10 mouse cellular contexts compared by ENCODE assay signal in the genomic region with DNA sequence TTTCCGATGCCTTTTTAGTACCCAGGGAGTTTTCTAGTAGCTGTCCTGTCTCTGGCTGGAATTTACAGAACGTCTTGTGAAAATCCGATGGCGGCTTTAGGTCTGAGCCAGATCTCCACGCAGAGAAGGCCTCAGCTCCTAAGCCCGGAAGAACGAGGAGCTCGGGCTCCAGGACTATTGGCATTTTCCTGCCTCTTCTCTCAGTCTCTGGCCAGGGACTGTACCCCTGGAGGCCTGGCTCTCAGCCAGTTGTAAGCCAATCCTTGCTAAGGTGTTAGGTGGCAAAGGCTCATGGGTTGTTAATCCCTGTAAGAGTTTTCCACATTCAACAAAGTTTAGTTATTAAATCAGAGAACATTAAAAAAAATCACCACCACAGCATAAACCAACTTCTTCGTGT.
DNase-seq lines count a peak whose midpoint lies in the region; ATAC-seq and TF ChIP-seq lines count a peak whose summit lies in the region.
"Had no signal": no experiment of that assay in that cellular context is flagged by ENCODE, and none has a peak within 500 bp of the region (broad histone marks: within the 10 kb centered on the region; RNA-seq: fewer than 3 reads in every experiment).

No protein-coding gene starts in this region.

- no peaks in the 10 kb centered on the region for H3K9me3 ChIP-seq in lung, embryonic 15.5 days
- no peaks in the 10 kb centered on the region for H3K9me3 ChIP-seq in kidney, embryonic 16.5 days (ENCODE audit: low read length)
- H3K9me3 ChIP-seq in stomach, embryonic 16.5 days (replicated peaks; ENCODE audit: control insufficient read depth, low read length) = no peaks in the 10 kb centered on the region
- H3K9me3 ChIP-seq in intestine, postnatal 0 days (ENCODE audit: control insufficient read depth) = no peaks in the 10 kb centered on the region
- H3K9me3 ChIP-seq: forebrain, embryonic 13.5 days had no signal

- H3K27ac ChIP-seq in heart, adult 2 months = peak overlapping the region; percentile 61
- peak overlapping the region; percentile 72 for H3K27ac ChIP-seq in lung, embryonic 15.5 days
- H3K27ac ChIP-seq in kidney, embryonic 16.5 days (ENCODE audit: low read length) = 0 out of 2 replicates have a peak overlapping the region, but pooled peaks have one; percentile 14
- H3K27ac ChIP-seq in stomach, embryonic 16.5 days (ENCODE audit: low read length) = peak overlapping the region; percentile 66
- H3K27ac ChIP-seq in intestine, postnatal 0 days (ENCODE audit: low read depth, low read length) = no peak overlapping the region
- H3K27ac ChIP-seq: forebrain, embryonic 13.5 days had no signal

- no peaks in the 10 kb centered on the region for H3K79me2 ChIP-seq in heart, adult 2 months (replicated peaks; ENCODE audit: control insufficient read depth, insufficient read depth, low read length)

- DNase-seq in heart, adult 2 months = peak in 1 of 2 experiments; percentile 42
- no peak for DNase-seq in heart, adult 18-20 months
- no peak for DNase-seq in lung, postnatal 4 days
- DNase-seq: spleen, adult 18-20 months had no signal

- TF ChIP-seq POLR2A in heart, adult 2 months (IDR thresholded peaks at IDR 0.05; ENCODE audit: insufficient read depth, low read depth, low read length) = no peak

- H3K27me3 ChIP-seq in heart, adult 2 months (ENCODE audit: control insufficient read depth, insufficient read depth, low read length) = no peaks in the 10 kb centered on the region
- H3K27me3 ChIP-seq in lung, embryonic 15.5 days = no peaks in the 10 kb centered on the region
- no peaks in the 10 kb centered on the region for H3K27me3 ChIP-seq in kidney, embryonic 16.5 days (ENCODE audit: insufficient read depth, low read length)
- H3K27me3 ChIP-seq in stomach, embryonic 16.5 days (ENCODE audit: control insufficient read depth, insufficient read depth, low read length) = no peaks in the 10 kb centered on the region
- no peaks in the 10 kb centered on the region for H3K27me3 ChIP-seq in intestine, postnatal 0 days (replicated peaks; ENCODE audit: control insufficient read depth, insufficient read depth, low read length)
- H3K27me3 ChIP-seq: forebrain, embryonic 13.5 days had no signal

- 68% methylated on average over 9 of the region's 9 CpGs for WGBS in heart, adult 2 months
- 69% methylated on average over 9 of the region's 9 CpGs for WGBS in lung, embryonic 15.5 days
- 66% methylated on average over 9 of the region's 9 CpGs for WGBS in kidney, embryonic 16.5 days
- 73% methylated on average over 9 of the region's 9 CpGs for WGBS in stomach, embryonic 16.5 days
- 82% methylated on average over 9 of the region's 9 CpGs for WGBS in intestine, postnatal 0 days

- TF ChIP-seq EP300 in heart, adult 2 months (IDR thresholded peaks at IDR 0.05; ENCODE audit: insufficient read depth, low read depth, low read length) = no peak

- ATAC-seq in lung, embryonic 15.5 days (ENCODE audit: borderline replicate concordance, extremely low read depth, low FRiP score, low TSS enrichment) = peak; percentile 2; the same call in 1 of the 2 replicates
- ATAC-seq in kidney, embryonic 16.5 days (ENCODE audit: low FRiP score, low TSS enrichment) = peak; percentile 51; the same call in 1 of the 2 replicates
- peak; percentile 3; the same call in 1 of the 2 replicates for ATAC-seq in stomach, embryonic 16.5 days (ENCODE audit: insufficient read depth, low FRiP score)
- no peak for ATAC-seq in intestine, postnatal 0 days
- ATAC-seq: forebrain, embryonic 13.5 days had no signal

- intact Hi-C loops in heart, adult 2 months (cut with DNase I) = loop anchor here (2.0 kb wide), 1 partner anchor 32 kb away; no protein-coding TSS in a partner anchor

- H3K9ac ChIP-seq in heart, adult 2 months (ENCODE audit: low read depth, low read length) = no peak overlapping the region
- H3K9ac ChIP-seq in lung, embryonic 15.5 days = no peak overlapping the region
- no peak overlapping the region for H3K9ac ChIP-seq in kidney, embryonic 16.5 days (replicated peaks; ENCODE audit: low read length)
- no peak overlapping the region for H3K9ac ChIP-seq in stomach, embryonic 16.5 days (ENCODE audit: low read length)
- H3K9ac ChIP-seq in intestine, postnatal 0 days (ENCODE audit: low read depth, low read length) = no peak overlapping the region
- H3K9ac ChIP-seq: forebrain, embryonic 13.5 days had no signal

- no peaks in the 10 kb centered on the region for H3K36me3 ChIP-seq in heart, adult 2 months (ENCODE audit: control insufficient read depth, insufficient read depth, low read length)
- no peaks in the 10 kb centered on the region for H3K36me3 ChIP-seq in lung, embryonic 15.5 days
- H3K36me3 ChIP-seq in kidney, embryonic 16.5 days (ENCODE audit: insufficient read depth, low read length) = no peaks in the 10 kb centered on the region
- H3K36me3 ChIP-seq in stomach, embryonic 16.5 days (ENCODE audit: control insufficient read depth, insufficient read depth, low read length) = no peaks in the 10 kb centered on the region
- no peaks in the 10 kb centered on the region for H3K36me3 ChIP-seq in intestine, postnatal 0 days (ENCODE audit: control insufficient read depth, insufficient read depth)

- no peak overlapping the region for H3K4me3 ChIP-seq in heart, adult 2 months
- H3K4me3 ChIP-seq in lung, embryonic 15.5 days = no peak overlapping the region
- H3K4me3 ChIP-seq in kidney, embryonic 16.5 days (ENCODE audit: low read length) = no peak overlapping the region
- H3K4me3 ChIP-seq in stomach, embryonic 16.5 days (replicated peaks; ENCODE audit: low read length) = no peak overlapping the region
- H3K4me3 ChIP-seq in intestine, postnatal 0 days (ENCODE audit: low read depth, low read length) = no peak overlapping the region
- H3K4me3 ChIP-seq: forebrain, embryonic 13.5 days had no signal

- no peak for TF ChIP-seq CTCF in heart, adult 2 months (IDR thresholded peaks at IDR 0.05)
- TF ChIP-seq CTCF in intestine, postnatal 0 days (IDR thresholded peaks at IDR 0.05; ENCODE audit: low read depth) = no peak

- H3K4me1 ChIP-seq in heart, adult 2 months (ENCODE audit: control insufficient read depth, insufficient read depth, low read length) = no peaks in the 10 kb centered on the region; the same call in 1 of the 2 replicates
- H3K4me1 ChIP-seq in lung, embryonic 15.5 days = 0 out of 2 replicates have a peak, but pooled peaks cover 6% of the 10 kb centered on the region
- peaks cover 11% of the 10 kb centered on the region for H3K4me1 ChIP-seq in kidney, embryonic 16.5 days (ENCODE audit: insufficient read depth, low read length)
- peaks cover 4% of the 10 kb centered on the region for H3K4me1 ChIP-seq in stomach, embryonic 16.5 days (ENCODE audit: control insufficient read depth, insufficient read depth, low read length)
- H3K4me1 ChIP-seq in intestine, postnatal 0 days (replicated peaks; ENCODE audit: control insufficient read depth, insufficient read depth, low read length) = no peaks in the 10 kb centered on the region

- no peak overlapping the region for H3K4me2 ChIP-seq in lung, embryonic 15.5 days
- no peak overlapping the region for H3K4me2 ChIP-seq in kidney, embryonic 16.5 days (replicated peaks; ENCODE audit: low read depth, low read length)
- no peak overlapping the region for H3K4me2 ChIP-seq in stomach, embryonic 16.5 days (ENCODE audit: low read depth, low read length)
- no peak overlapping the region for H3K4me2 ChIP-seq in intestine, postnatal 0 days (replicated peaks; ENCODE audit: low read depth)
- H3K4me2 ChIP-seq: forebrain, embryonic 13.5 days; heart, embryonic 11.5 days had no signal
